ENCODE assay signal across 7 mouse cellular contexts in the genomic region with DNA sequence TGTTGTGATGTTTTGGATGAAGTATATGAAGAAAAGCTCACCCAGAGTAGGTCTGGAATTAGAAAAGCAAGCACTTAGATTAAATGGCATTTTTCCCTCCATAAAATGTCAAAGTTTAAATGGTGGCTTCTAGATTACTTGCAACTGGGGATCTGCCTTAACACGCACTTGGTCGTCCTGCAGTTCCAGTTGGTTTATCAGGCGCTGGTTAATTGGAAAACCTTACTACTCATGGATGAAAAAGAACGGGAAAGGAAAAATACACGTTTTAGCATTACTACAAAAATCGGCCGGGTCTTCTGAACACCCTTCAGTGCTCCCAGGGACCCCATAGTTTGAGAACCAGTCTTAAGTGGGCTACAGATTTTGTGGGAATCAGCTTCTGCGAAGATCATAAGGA. TPM values are rescaled to one million over a fixed set of nuclear protein-coding genes. Genes with fewer than 3 reads are reported as not detected.
DNase-seq lines count a peak whose midpoint lies in the region; ATAC-seq and TF ChIP-seq lines count a peak whose summit lies in the region.

No protein-coding gene starts in this region.

- no peak for ATAC-seq in lung, embryonic 16.5 days (ENCODE audit: low read depth)

- TF ChIP-seq CTCF in embryonic fibroblast, embryonic 13.5 days (IDR thresholded peaks at IDR 0.05; ENCODE audit: borderline replicate concordance, insufficient read depth, low read length): no peak
- TF ChIP-seq CTCF in olfactory bulb, adult 2 months (IDR thresholded peaks at IDR 0.05; ENCODE audit: insufficient read depth, low read depth, low read length): no peak

- no peaks in the 10 kb centered on the region for H3K36me3 ChIP-seq in lung, embryonic 16.5 days (ENCODE audit: control insufficient read depth, insufficient read depth, low read length)
- H3K36me3 ChIP-seq in limb, embryonic 10.5 days: peaks cover 5% of the 10 kb centered on the region; the same call in 1 of the 2 replicates

- 32% methylated on average over 8 of the region's 8 CpGs for WGBS in lung, embryonic 16.5 days
- 31% methylated on average over 8 of the region's 8 CpGs for WGBS in limb, embryonic 10.5 days
- 39% methylated on average over 8 of the region's 8 CpGs for WGBS in olfactory bulb, adult 2 months

- peak overlapping the region; percentile 94 for H3K9ac ChIP-seq in lung, embryonic 16.5 days (ENCODE audit: low read length)

- no peaks in the 10 kb centered on the region for H3K9me3 ChIP-seq in lung, embryonic 16.5 days (ENCODE audit: control insufficient read depth, low read length)
- no peaks in the 10 kb centered on the region for H3K9me3 ChIP-seq in limb, embryonic 10.5 days (replicated peaks)

- intact Hi-C loops in left cerebral cortex, postnatal 10 days (cut with DNase I): no loop called here

- no peaks in the 10 kb centered on the region for H3K27me3 ChIP-seq in lung, embryonic 16.5 days (ENCODE audit: control insufficient read depth, insufficient read depth, low read depth, low read length)
- no peaks in the 10 kb centered on the region for H3K27me3 ChIP-seq in limb, embryonic 10.5 days (ENCODE audit: low read depth, poor library complexity, severe bottlenecking)

- DNase-seq in lung, postnatal 36 days: no peak
- DNase-seq in limb, embryonic 10.5 days (ENCODE audit: low spot score): no peak
- DNase-seq in right cerebral cortex, adult 18-20 months: no peak
- no peak for DNase-seq in left cerebral cortex, postnatal 10 days (ENCODE audit: extremely low spot score in 1 of 2, low spot score in 2 of 2)

- peak overlapping the region; percentile 96 for H3K4me3 ChIP-seq in lung, embryonic 16.5 days (ENCODE audit: low read length)
- peak overlapping the region; percentile 52 for H3K4me3 ChIP-seq in embryonic fibroblast, embryonic 13.5 days (ENCODE audit: insufficient read depth, low read length)
- H3K4me3 ChIP-seq in limb, embryonic 10.5 days: peak overlapping the region; percentile 90
- peak overlapping the region; percentile 80 for H3K4me3 ChIP-seq in olfactory bulb, adult 2 months (ENCODE audit: insufficient read depth, low read depth, low read length)

- H3K27ac ChIP-seq in lung, embryonic 16.5 days (ENCODE audit: low read length): peak overlapping the region; percentile 92
- H3K27ac ChIP-seq in embryonic fibroblast, embryonic 13.5 days (ENCODE audit: insufficient read depth, low read length): no peak overlapping the region; the same call in 1 of the 2 replicates
- H3K27ac ChIP-seq in limb, embryonic 10.5 days: peak overlapping the region; percentile 93
- 0 out of 2 replicates have a peak overlapping the region, but pooled peaks have one; percentile 66 for H3K27ac ChIP-seq in olfactory bulb, adult 2 months (ENCODE audit: insufficient read depth, low read depth, low read length)

- peak overlapping the region; percentile 66 for H3K4me2 ChIP-seq in lung, embryonic 16.5 days (ENCODE audit: low read depth, low read length)

- TF ChIP-seq POLR2A in embryonic fibroblast, embryonic 13.5 days (IDR thresholded peaks at IDR 0.05; ENCODE audit: low read depth, low read length): no peak
- no peak for TF ChIP-seq POLR2A in olfactory bulb, adult 2 months (IDR thresholded peaks at IDR 0.05; ENCODE audit: insufficient read depth, low read depth, low read length)

- H3K4me1 ChIP-seq in lung, embryonic 16.5 days (replicated peaks; ENCODE audit: control insufficient read depth, insufficient read depth, low read length): peaks cover 2% of the 10 kb centered on the region; the same call in 1 of the 2 replicates
- no peaks in the 10 kb centered on the region; the same call in 1 of the 2 replicates for H3K4me1 ChIP-seq in embryonic fibroblast, embryonic 13.5 days (ENCODE audit: control insufficient read depth, insufficient read depth, low read length)
- H3K4me1 ChIP-seq in limb, embryonic 10.5 days: peaks cover 22% of the 10 kb centered on the region
- H3K4me1 ChIP-seq in olfactory bulb, adult 2 months (ENCODE audit: control insufficient read depth, insufficient read depth, low read length): peaks cover 21% of the 10 kb centered on the region

RNA-seq across cellular contexts. Expression of a gene that starts 0.8 kb away (rescaled TPM):
- polyA plus RNA-seq in lung, embryonic 16.5 days (2015; fragmentation: Nextera tagmentation; extraction: Ambion mirVana): 54.4 and 56.9 TPM in 2 replicates
- 41.4 and 59.3 TPM in 2 replicates for polyA plus RNA-seq in embryonic fibroblast, embryonic 13.5 days (2011; ENCODE audit: insufficient read length, low read depth, missing spikeins)
- 66.2 and 73.4 TPM in 2 replicates for polyA plus RNA-seq in limb, embryonic 10.5 days (2016; fragmentation: Nextera tagmentation; extraction: Ambion mirVana)
- not detected in 2 replicates for polyA plus RNA-seq in olfactory bulb, adult 2 months (2012; ENCODE audit: insufficient read depth, insufficient read length, low replicate concordance, missing spikeins)
- 10 to 100 TPM; 27.3 to 30.3 TPM for total RNA-seq in left cerebral cortex, postnatal 10 days (2021)

RNA-seq across cellular contexts. Expression of a gene that starts 37.9 kb away (rescaled TPM):
- 0.23 and 0.36 TPM in 2 replicates for polyA plus RNA-seq in lung, embryonic 16.5 days (2015; fragmentation: Nextera tagmentation; extraction: Ambion mirVana)
- polyA plus RNA-seq in embryonic fibroblast, embryonic 13.5 days (2011; ENCODE audit: insufficient read length, low read depth, missing spikeins): not detected in 2 replicates
- polyA plus RNA-seq in limb, embryonic 10.5 days (2016; fragmentation: Nextera tagmentation; extraction: Ambion mirVana): 0.19 and 0.29 TPM in 2 replicates
- polyA plus RNA-seq in olfactory bulb, adult 2 months (2012; ENCODE audit: insufficient read depth, insufficient read length, low replicate concordance, missing spikeins): not detected in 2 replicates
- not detected for total RNA-seq in left cerebral cortex, postnatal 10 days (2021)
